Mouse (Mus musculus) kidney, postnatal 25 days (tissue): ENCODE results near the gene Zfp526.
"Not testable (repeated sequence)": the region's sequence is repeated elsewhere in the genome, so short reads cannot be mapped to it uniquely, and the experiment has no call there.

Experiments used
- DNase-seq, 2 experiments: peaks; one replicate each; pipeline ENCODE4 v3.0.0; 2021; ENCODE audit warnings: mixed read lengths in 2 of 2

The Zfp526 gene

DNA sequence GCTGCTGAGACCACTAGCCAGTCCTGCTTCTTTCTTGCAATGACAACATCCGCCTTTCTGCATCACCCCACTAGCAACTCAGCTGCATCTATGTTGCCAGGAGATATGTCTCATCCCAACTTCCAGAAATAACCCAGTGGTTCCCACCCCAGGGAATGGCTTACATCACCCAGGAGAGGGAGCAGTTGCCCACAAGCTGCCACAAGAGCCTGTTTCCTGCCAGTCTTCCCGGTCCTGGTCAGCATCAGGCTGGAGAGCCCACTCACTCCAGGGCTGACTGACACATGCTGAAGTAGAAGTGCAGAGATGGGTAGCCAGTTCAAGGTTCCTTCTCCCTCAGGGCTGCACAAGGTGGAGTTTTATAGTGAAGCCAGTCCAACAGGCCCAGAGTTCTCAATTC is 19.8 kb downstream of the Zfp526 start:
- peak; percentile 62 to 80 for DNase-seq

GRCm38 (mm10) chr7:25243361-25243760 is 22.1 kb downstream of the Zfp526 start:
- no peak for DNase-seq

DNA sequence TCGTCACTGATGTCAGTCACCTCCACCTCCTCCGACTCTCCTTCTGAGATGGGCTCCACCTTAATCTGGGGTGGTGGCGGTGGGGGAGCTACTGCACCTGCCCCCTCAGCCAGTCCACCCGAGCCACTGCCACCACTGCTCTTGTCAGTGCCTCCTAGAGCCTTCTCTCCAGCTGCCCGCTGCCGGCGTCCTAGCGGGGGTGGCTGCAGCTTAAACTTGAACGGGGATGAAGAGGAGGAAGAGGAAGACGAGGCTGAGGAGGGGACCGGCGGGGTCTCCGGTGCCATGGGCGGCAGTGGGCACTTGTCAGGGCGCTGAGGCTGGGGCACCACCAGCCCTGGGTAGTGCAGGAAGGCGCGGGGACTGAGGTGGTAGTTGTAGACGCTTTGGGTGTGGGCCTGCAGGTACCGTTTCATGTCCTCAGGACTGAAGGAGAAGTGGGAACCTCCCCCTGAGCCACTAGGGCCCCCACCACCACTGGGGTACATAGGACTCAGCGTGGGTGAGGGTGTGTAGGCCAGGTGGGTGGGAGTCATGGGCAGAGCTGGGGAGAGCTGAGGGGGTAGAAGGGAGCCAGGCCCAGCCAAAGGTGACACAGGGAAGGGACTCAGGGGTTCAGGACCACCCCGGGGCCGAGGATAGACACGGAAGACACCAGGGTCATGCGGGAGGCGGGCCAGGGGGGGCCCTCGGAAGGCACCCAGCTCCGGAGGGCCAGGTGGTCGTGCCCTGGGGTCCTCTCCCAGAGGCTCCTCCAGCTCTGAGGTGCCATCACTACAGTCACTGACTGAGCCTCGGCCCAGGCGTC is 23.5 kb downstream of the Zfp526 start:
- no peak for DNase-seq

GRCm38 (mm10) chr7:25246079-25246758 is 25.0 kb downstream of the Zfp526 start:
- peak; percentile 69 to 78 for DNase-seq

GRCm38 (mm10) chr7:25246759-25247137 is 25.5 kb downstream of the Zfp526 start:
- no peak for DNase-seq

GRCm38 (mm10) chr7:25247498-25247897 is 26.3 kb downstream of the Zfp526 start:
- no peak for DNase-seq

- DNase-seq = no peak
These were observed 26.9 kb downstream of the Zfp526 start for GRCm38 (mm10) chr7:25248018-25248647.

GRCm38 (mm10) chr7:25248846-25249313 is 27.7 kb downstream of the Zfp526 start:
- peak in 1 of 2 experiments; percentile 45 for DNase-seq

- peak; percentile 85 to 94 for DNase-seq
These were observed 28.3 kb downstream of the Zfp526 start for GRCm38 (mm10) chr7:25249314-25250140.

DNA sequence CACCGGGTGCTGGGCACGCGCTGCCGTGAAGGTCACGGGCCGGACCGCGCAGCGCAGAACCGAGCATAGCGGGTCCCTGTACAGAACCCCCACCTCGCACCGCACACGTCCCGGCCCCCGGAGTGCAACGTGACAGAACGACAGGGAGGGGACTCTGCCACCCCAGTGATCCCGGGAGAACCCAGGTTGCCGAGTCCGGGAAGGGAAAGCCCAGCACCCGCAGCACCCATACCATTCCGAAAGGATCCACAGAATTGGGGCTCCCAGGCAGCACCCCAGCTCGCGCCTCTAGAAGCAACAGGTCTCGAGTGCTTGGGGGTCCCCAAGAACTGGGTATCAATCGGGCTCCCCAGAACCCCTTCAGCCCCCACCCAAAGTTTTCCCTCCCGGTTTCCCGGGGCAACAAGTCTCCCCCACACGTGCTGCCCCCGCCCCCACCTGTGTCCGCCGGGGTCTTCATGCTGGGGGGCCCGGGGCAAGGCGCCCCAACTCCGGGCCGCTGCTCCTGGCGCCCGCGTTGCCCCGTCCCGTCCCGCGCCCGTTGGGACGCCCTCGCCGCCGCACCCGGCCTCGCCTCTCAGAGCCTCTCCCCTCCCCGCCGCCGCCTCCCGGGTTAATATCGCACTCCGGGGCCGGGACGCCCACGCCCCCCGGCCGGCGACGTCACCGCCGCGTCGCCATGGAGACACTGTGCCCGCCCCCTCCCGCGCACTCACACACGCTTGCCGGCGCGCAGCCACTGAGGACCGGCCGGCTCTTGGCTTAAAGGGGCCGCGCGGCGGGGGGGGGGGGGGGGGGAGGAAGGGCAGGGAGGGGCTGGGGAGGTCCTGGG is 29.1 kb downstream of the Zfp526 start, which contains the start of gene Erf:
Gene Erf (minus strand): TSS at position 621 of the 832 bp plus-strand sequence.
- peak; percentile 96 to 97 for DNase-seq

- peak; percentile 71 to 80 for DNase-seq
These were observed 30.0 kb downstream of the Zfp526 start for GRCm38 (mm10) chr7:25251071-25251791.

- DNase-seq = peak in 1 of 2 experiments; percentile 41
These were observed 30.6 kb downstream of the Zfp526 start for GRCm38 (mm10) chr7:25251822-25252221.

DNA sequence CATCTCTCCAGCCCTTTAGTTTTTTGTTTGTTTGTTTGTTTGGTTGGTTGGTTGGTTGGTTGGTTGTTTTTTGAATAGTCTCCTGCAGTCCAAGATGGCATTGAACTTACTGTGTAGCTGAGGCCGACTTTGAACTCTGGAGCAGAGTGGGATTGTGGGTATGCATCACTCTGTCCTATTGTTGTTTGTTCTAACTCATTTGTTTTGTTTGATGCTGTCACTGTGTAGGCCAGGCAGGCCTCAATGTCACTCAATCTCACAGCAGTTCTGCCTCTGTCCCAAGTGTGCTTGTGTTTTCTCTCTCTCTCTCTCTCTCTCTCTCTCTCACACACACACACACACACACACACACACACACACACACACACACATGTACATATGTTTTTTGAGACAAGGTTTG is 40.7 kb downstream of the Zfp526 start:
- DNase-seq = no peak

- peak in 1 of 2 experiments; percentile 37 for DNase-seq
These were observed 43.0 kb downstream of the Zfp526 start for GRCm38 (mm10) chr7:25263968-25264870.

GRCm38 (mm10) chr7:25265743-25266142 is 44.5 kb downstream of the Zfp526 start:
- not testable (repeated sequence) for DNase-seq

- DNase-seq = no peak
These were observed 45.1 kb downstream of the Zfp526 start for GRCm38 (mm10) chr7:25266180-25266962.

GRCm38 (mm10) chr7:25267301-25267750 is 46.1 kb downstream of the Zfp526 start, which contains the start of gene Cic:
Gene Cic (plus strand): TSS chr7:25267704.
- DNase-seq = peak; percentile 99

GRCm38 (mm10) chr7:25267751-25268463 is 46.7 kb downstream of the Zfp526 start:
- DNase-seq = peak; percentile 99 to 100
